Mouse (Mus musculus): ENCODE measurements around the gene Plekhg5.

GRCm38 (mm10) chr4:152038225-152038984, 33.9 kb upstream of the Plekhg5 start, which contains the start of gene Tas1r1:
- no peak for TF ChIP-seq CTCF (IDR thresholded peaks at IDR 0.05)
- TF ChIP-seq POLR2A (IDR thresholded peaks at IDR 0.05; ENCODE audit: insufficient read depth, low read depth, low read length), result no peak
- no peak for TF ChIP-seq EP300 (IDR thresholded peaks at IDR 0.05; ENCODE audit: insufficient read depth, low read depth, low read length)
